Mouse (Mus musculus) neural tube, embryonic 12.5 days (tissue): ENCODE results near the gene Akip1. TPM values are rescaled to one million over a fixed set of nuclear protein-coding genes. Genes with fewer than 3 reads are reported as not detected.
A peak's percentile ranks its signal among the peaks of the same experiment; 100 is the strongest.

Source experiments
- ATAC-seq: fragments of 200-750 bp; cut with Nextera tagmentation; 2 replicates; pipeline ENCODE4 v1.8.0; 2017; ENCODE audit warnings: low read depth, mild to moderate bottlenecking, moderate TSS enrichment, moderate library complexity; ENCODE audit not compliant: low FRiP score
- H3K27ac ChIP-seq: fragments of 300-500 bp; sonication (generic); 2 replicates; pipeline ENCODE4 v1.5.1; 2016
- H3K27me3 ChIP-seq: fragments of 300-500 bp; sonication (generic); replicated peaks from 2 replicates; pipeline ENCODE4 v1.6.1; 2016; ENCODE audit warnings: mild to moderate bottlenecking
- H3K36me3 ChIP-seq: fragments of 300-500 bp; sonication (generic); 2 replicates; pipeline ENCODE4 v1.6.1; 2016; ENCODE audit warnings: mild to moderate bottlenecking
- H3K4me1 ChIP-seq: fragments of 300-500 bp; sonication (generic); 2 replicates; pipeline ENCODE4 v1.6.1; 2016
- H3K4me2 ChIP-seq: fragments of 300-500 bp; sonication (generic); replicated peaks from 2 replicates; pipeline ENCODE4 v1.6.1; 2016; ENCODE audit warnings: mild to moderate bottlenecking
- H3K4me3 ChIP-seq: fragments of 300-500 bp; sonication (generic); 2 replicates; pipeline ENCODE4 v1.5.1; 2016
- H3K9ac ChIP-seq: fragments of 300-500 bp; sonication (generic); 2 replicates; pipeline ENCODE4 v1.6.1; 2016; ENCODE audit warnings: mild to moderate bottlenecking
- H3K9me3 ChIP-seq: fragments of 300-500 bp; sonication (generic); 2 replicates; pipeline ENCODE4 v1.6.1; 2016; ENCODE audit warnings: mild to moderate bottlenecking
- WGBS: fragments of 180-500 bp; shearing (Covaris S2); methylation state at CpG from one replicate; pipeline ENCODE4 v1.1.7; 2016; 5-methylcytosine and 5-hydroxymethylcytosine counted together
- polyA plus RNA-seq: library from polyadenylated mRNA; unstranded; fragments of >200 nt; fragmentation: Nextera tagmentation; extraction: Ambion mirVana; gene quantifications from 2 replicates; pipeline ENCODE4 v1.2.1, GENCODE M21; 2016

Akip1 gene
- polyA plus RNA-seq, 1 experiment from 2014 or later = 16.1 TPM

- 3% methylated on average over 13 of the region's 13 CpGs for WGBS
These were observed 48.0 kb downstream of the Akip1 start for GRCm38 (mm10) chr7:109751427-109752007.

GRCm38 (mm10) chr7:109752008-109752925, 48.8 kb downstream of the Akip1 start, which contains the start of gene Tmem9b:
Gene Tmem9b (minus strand): TSS chr7:109752875.
- Histone ChIP-seq H3K4me2 (peak within 1 kb of the TSS; percentile 69), H3K4me3 (peak within 1 kb of the TSS; percentile 78), H3K27ac (peak within 1 kb of the TSS; percentile 33), H3K9ac (peak within 1 kb of the TSS; percentile 89), H3K9me3 (no peaks in the 10 kb centered on the region), H3K4me1 (peaks cover 16% of the 10 kb centered on the region), H3K36me3 (peaks cover 3% of the 10 kb centered on the region; the same call in 1 of the 2 replicates), H3K27me3 (no peaks in the 10 kb centered on the region)
- under 1% methylated on average over 74 of the region's 74 CpGs for WGBS
- peak; percentile 88 for ATAC-seq

More at GRCm38 (mm10) chr7:109751427-109752007, 48.0 kb downstream of the Akip1 start:
- H3K36me3 ChIP-seq = peaks cover 4% of the 10 kb centered on the region; the same call in 1 of the 2 replicates
- no peaks in the 10 kb centered on the region for H3K27me3 ChIP-seq
- 0 out of 2 replicates have a peak overlapping the region, but pooled peaks have one; percentile 33 for H3K27ac ChIP-seq
- H3K9ac ChIP-seq = peak overlapping the region; percentile 89
- no peaks in the 10 kb centered on the region for H3K9me3 ChIP-seq
- peaks cover 16% of the 10 kb centered on the region for H3K4me1 ChIP-seq
- peak overlapping the region; percentile 69 for H3K4me2 ChIP-seq
- peak overlapping the region; percentile 78 for H3K4me3 ChIP-seq
- peak; percentile 74; the same call in 1 of the 2 replicates for ATAC-seq

GRCm38 (mm10) chr7:109754034-109754433, 50.5 kb downstream of the Akip1 start:
- Histone ChIP-seq H3K27me3 (no peaks in the 10 kb centered on the region), H3K4me3 (no peak overlapping the region), H3K4me2 (no peak overlapping the region), H3K9me3 (no peaks in the 10 kb centered on the region), H3K27ac (no peak overlapping the region), H3K4me1 (peaks cover 16% of the 10 kb centered on the region), H3K36me3 (no peaks in the 10 kb centered on the region; the same call in 1 of the 2 replicates), H3K9ac (no peak overlapping the region)
- no peak for ATAC-seq
- 93% methylated on average over 8 of the region's 8 CpGs for WGBS

- no peak for ATAC-seq
- WGBS = 88% methylated on average over 3 of the region's 3 CpGs
- peaks cover 13% of the 10 kb centered on the region for H3K4me1 ChIP-seq
These were observed 52.8 kb downstream of the Akip1 start for GRCm38 (mm10) chr7:109756291-109756690.

More at GRCm38 (mm10) chr7:109756291-109756690, 52.8 kb downstream of the Akip1 start:
- Histone ChIP-seq H3K4me2 (no peak overlapping the region), H3K27me3 (no peaks in the 10 kb centered on the region), H3K4me3 (no peak overlapping the region), H3K27ac (no peak overlapping the region), H3K9ac (no peak overlapping the region), H3K36me3 (no peaks in the 10 kb centered on the region), H3K9me3 (no peaks in the 10 kb centered on the region)

Other genes with a start within 250 kb of the Akip1 start
- 0.05 and 0.14 TPM in 2 replicates for gene Trim66, start 195.6 kb upstream of the Akip1 start, polyA plus RNA-seq
- 88.0 and 90.4 TPM in 2 replicates for gene Rpl27a, start 184.5 kb upstream of the Akip1 start, polyA plus RNA-seq
- 44.1 and 51.0 TPM in 2 replicates for gene St5, start 85 bp upstream of the Akip1 start, polyA plus RNA-seq
- gene BC051019, start 20.2 kb downstream of the Akip1 start, polyA plus RNA-seq = not detected in 2 replicates
- 0.31 TPM in 1 of 2 replicates, not detected in the other for gene Ascl3, start 28.0 kb downstream of the Akip1 start, polyA plus RNA-seq
- gene Tmem9b, start 49.2 kb downstream of the Akip1 start, polyA plus RNA-seq = 68.4 and 74.2 TPM in 2 replicates
- gene Nrip3, start 78.3 kb downstream of the Akip1 start, polyA plus RNA-seq = 1.6 and 2.7 TPM in 2 replicates
- gene Scube2, start 162.0 kb downstream of the Akip1 start, polyA plus RNA-seq = 13.1 and 13.4 TPM in 2 replicates